ENCODE assay signal across 8 mouse cellular contexts in genomic region chr9:62980777-62981202, GRCm38 (mm10). TPM values are rescaled to one million over a fixed set of nuclear protein-coding genes. Genes with fewer than 3 reads are reported as not detected.
DNase-seq lines count a peak whose midpoint lies in the region; ATAC-seq and TF ChIP-seq lines count a peak whose summit lies in the region.

No protein-coding gene starts in this region.

- no peaks in the 10 kb centered on the region for H3K27me3 ChIP-seq in hindbrain, postnatal 0 days (ENCODE audit: insufficient read depth, low read length)

- DNase-seq in ZHBTc4 (ENCODE audit: low read depth, low spot score), result peak; percentile 97
- DNase-seq in gastrocnemius, adult 2 months, result peak; percentile 98
- peak; percentile 98 for DNase-seq in hindbrain, postnatal 0 days (ENCODE audit: low spot score)
- DNase-seq in left cerebral cortex, adult 2 months (ENCODE audit: extremely low spot score in 1 of 2, low spot score in 2 of 2), result peak; percentile 96 to 97
- DNase-seq in right cerebral cortex, adult 2 months (ENCODE audit: low spot score in 2 of 2), result peak; percentile 96 to 97
- peak; percentile 98 for DNase-seq in urinary bladder, postnatal 14 days (ENCODE audit: low spot score)

- intact Hi-C loops in gastrocnemius, adult 2 months (cut with DNase I), result loop anchor here (1.0 kb wide), 1 partner anchor 144 kb away; no protein-coding TSS in a partner anchor
- intact Hi-C loops in left cerebral cortex, adult 2 months (cut with DNase I), result loop anchor here (2.0 to 5.0 kb wide), 4 partner anchors 77 to 144 kb away; no protein-coding TSS in a partner anchor

- H3K27ac ChIP-seq in gastrocnemius, adult 2 months, result peak overlapping the region; percentile 98
- H3K27ac ChIP-seq in hindbrain, postnatal 0 days, result peak overlapping the region; percentile 91
- H3K27ac ChIP-seq in left cerebral cortex, adult 2 months, result peak overlapping the region; percentile 95

- H3K9me3 ChIP-seq in hindbrain, postnatal 0 days (ENCODE audit: low read length), result no peaks in the 10 kb centered on the region

- H3K4me2 ChIP-seq in hindbrain, postnatal 0 days (ENCODE audit: low read depth, low read length), result peak overlapping the region; percentile 82

- no peak for TF ChIP-seq CTCF in gastrocnemius, adult 2 months (IDR thresholded peaks at IDR 0.05)
- no peak for TF ChIP-seq CTCF in hindbrain, postnatal 0 days (IDR thresholded peaks at IDR 0.05; ENCODE audit: low read depth)
- no peak; the same call in 1 of the 2 replicates for TF ChIP-seq CTCF in left cerebral cortex, adult 2 months (IDR thresholded peaks at IDR 0.05)

- H3K9ac ChIP-seq in hindbrain, postnatal 0 days (replicated peaks; ENCODE audit: low read length), result peak overlapping the region; percentile 80

- H3K36me3 ChIP-seq in hindbrain, postnatal 0 days (ENCODE audit: insufficient read depth, low read length), result no peaks in the 10 kb centered on the region

- no peaks in the 10 kb centered on the region for H3K4me1 ChIP-seq in hindbrain, postnatal 0 days (ENCODE audit: insufficient read depth, low read length)

- peak; percentile 99 for ATAC-seq in common myeloid progenitor, adult 5-6 weeks (replicated peaks; ENCODE audit: low read depth, poor library complexity, severe bottlenecking)
- peak; percentile 97 for ATAC-seq in hindbrain, postnatal 0 days
- peak; percentile 100 for ATAC-seq in megakaryocyte, adult 5-6 weeks (ENCODE audit: poor library complexity, severe bottlenecking)

- peak overlapping the region; percentile 100 for H3K4me3 ChIP-seq in gastrocnemius, adult 2 months
- peak overlapping the region; percentile 98 for H3K4me3 ChIP-seq in hindbrain, postnatal 0 days (ENCODE audit: low read length)
- peak overlapping the region; percentile 100 for H3K4me3 ChIP-seq in left cerebral cortex, adult 2 months

- WGBS in hindbrain, postnatal 0 days, result 1% methylated on average over 38 of the region's 38 CpGs

RNA-seq across cellular contexts. Expression of gene Pias1, which starts 6.9 kb away (rescaled TPM):
- 34.5 and 49.8 TPM in 2 replicates for total RNA-seq in common myeloid progenitor, adult 5-6 weeks (2017)
- 10 to 100 TPM; 19.6 to 20.4 TPM for total RNA-seq in gastrocnemius, adult 2 months (2021)
- total RNA-seq in hindbrain, postnatal 0 days (2014; rRNA removed), result 30.5 and 37.2 TPM in 2 replicates
- 48.7 and 51.4 TPM in 2 replicates for polyA plus RNA-seq in hindbrain, postnatal 0 days (2015; fragmentation: Nextera tagmentation; extraction: Ambion mirVana)
- 10 to 100 TPM; 66.0 to 68.6 TPM for total RNA-seq in left cerebral cortex, adult 2 months (2021)
- 92.7 and 96.1 TPM in 2 replicates for total RNA-seq in megakaryocyte, adult 5-6 weeks (2015)
- total RNA-seq in megakaryocyte, adult 5-6 weeks (2017), result 43.3 and 47.9 TPM in 2 replicates

Comparison
In these comparisons a context has a peak if more than half of its experiments do, and no peak if none do; other contexts are left out.
1. Peak in every context shown above with its lines: DNase-seq, ATAC-seq, H3K4me3 ChIP-seq and H3K27ac ChIP-seq.